Mouse (Mus musculus) liver, adult 10 weeks (tissue): ENCODE results near the gene Ascc2. TPM values are rescaled to one million over a fixed set of nuclear protein-coding genes. Genes with fewer than 3 reads are reported as not detected.

Experiments
- polyA plus RNA-seq: library from polyadenylated mRNA; stranded (reverse); fragments of 350-450 nt; fragmentation: Illumina TruSeq; extraction: RNeasy Lipid Tissue Mini Kit (QIAGEN cat#74804); gene quantifications from one replicate; pipeline ENCODE4 v1.2.3, GENCODE M21; 2014; ENCODE audit warnings: low read depth, low replicate concordance

The Ascc2 gene
- 6.0 TPM for polyA plus RNA-seq

GRCm38 (mm10) chr11:4637534-4638234, at the start of gene Ascc2:
TSS of gene Ascc2 (plus strand) at chr11:4637747.

GRCm38 (mm10) chr11:4594608-4595500, 42.7 kb upstream of the Ascc2 start, which contains the start of gene Mtmr3:
TSS of gene Mtmr3 (minus strand) at chr11:4594863.

GRCm38 (mm10) chr11:4620017-4620485, 17.5 kb upstream of the Ascc2 start, which contains the start of gene Gm11032:
TSS of gene Gm11032 (plus strand) at chr11:4620067.

GRCm38 (mm10) chr11:4704072-4704964, 66.8 kb downstream of the Ascc2 start, which contains the start of the genes Uqcr10 and Zmat5:
TSS of gene Uqcr10 (minus strand) at chr11:4704342.
TSS of gene Zmat5 (plus strand) at chr11:4704678.

Other genes starting within 250 kb of the Ascc2 start
- 0.21 TPM for gene Hormad2, start 196.6 kb upstream of the Ascc2 start, polyA plus RNA-seq
- gene Mtmr3, start 42.9 kb upstream of the Ascc2 start, polyA plus RNA-seq: 7.6 TPM
- not detected for gene Gm11032, start 17.7 kb upstream of the Ascc2 start, polyA plus RNA-seq
- 30.9 TPM for gene Uqcr10, start 66.6 kb downstream of the Ascc2 start, polyA plus RNA-seq
- not detected for gene Zmat5, start 66.9 kb downstream of the Ascc2 start, polyA plus RNA-seq
- not detected for gene Cabp7, start 109.0 kb downstream of the Ascc2 start, polyA plus RNA-seq
- gene Nf2, start 211.8 kb downstream of the Ascc2 start, polyA plus RNA-seq: 22.1 TPM
- gene Nipsnap1, start 236.2 kb downstream of the Ascc2 start, polyA plus RNA-seq: 218 TPM